8 mouse cellular contexts compared by ENCODE assay signal in the genomic region with DNA sequence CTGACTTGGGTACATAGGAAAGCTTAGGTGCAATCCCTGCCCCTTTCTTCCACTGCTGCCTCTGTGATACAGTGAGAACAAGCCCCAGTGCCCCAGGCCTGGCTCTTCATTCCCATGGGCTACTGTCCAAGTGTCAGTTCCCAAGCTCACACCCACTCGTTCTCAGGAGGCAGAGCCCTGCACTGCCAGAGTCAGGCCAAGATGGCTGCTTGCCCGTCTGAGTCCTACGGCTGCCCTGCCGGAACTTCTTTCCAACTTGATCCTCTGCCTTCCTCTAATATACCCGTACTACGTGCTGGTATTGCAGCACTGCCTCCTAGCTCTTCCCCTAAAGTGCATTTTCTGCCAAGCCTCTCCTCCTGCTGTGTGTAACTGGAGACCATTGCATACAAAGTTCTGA.
A peak's percentile ranks its signal among the peaks of the same experiment; 100 is the strongest.
DNase-seq lines count a peak whose midpoint lies in the region; ATAC-seq and TF ChIP-seq lines count a peak whose summit lies in the region.

No protein-coding gene starts in this region.

- H3K36me3 ChIP-seq in forebrain, embryonic 14.5 days (ENCODE audit: control insufficient read depth, insufficient read depth, low read length), result no peaks in the 10 kb centered on the region
- H3K36me3 ChIP-seq in forebrain, embryonic 10.5 days (replicated peaks), result no peaks in the 10 kb centered on the region
- H3K36me3 ChIP-seq in heart, postnatal 0 days (replicated peaks; ENCODE audit: control insufficient read depth, insufficient read depth, low read length), result no peaks in the 10 kb centered on the region
- H3K36me3 ChIP-seq in kidney, embryonic 16.5 days (ENCODE audit: insufficient read depth, low read length), result no peaks in the 10 kb centered on the region

- peak; percentile 35 for DNase-seq in forebrain, embryonic 14.5 days (ENCODE audit: low spot score)
- DNase-seq in forebrain, embryonic 10.5 days (ENCODE audit: extremely low spot score, low spot score), result no peak
- DNase-seq in urinary bladder, postnatal 14 days (ENCODE audit: low spot score), result peak; percentile 52
- no peak for DNase-seq in urinary bladder, postnatal 25 days (ENCODE audit: low spot score)
- peak; percentile 66 for DNase-seq in heart, postnatal 0 days (ENCODE audit: low spot score)
- no peak for DNase-seq in MN1 (ENCODE audit: low spot score)

- no peak for TF ChIP-seq CTCF in heart, postnatal 0 days (IDR thresholded peaks at IDR 0.05; ENCODE audit: low read depth)

- no peaks in the 10 kb centered on the region for H3K27me3 ChIP-seq in forebrain, embryonic 14.5 days (replicated peaks; ENCODE audit: control insufficient read depth, insufficient read depth, low read length)
- no peaks in the 10 kb centered on the region for H3K27me3 ChIP-seq in forebrain, embryonic 10.5 days (ENCODE audit: poor library complexity, severe bottlenecking)
- no peaks in the 10 kb centered on the region for H3K27me3 ChIP-seq in heart, postnatal 0 days (ENCODE audit: control insufficient read depth, insufficient read depth, low read length)
- H3K27me3 ChIP-seq in kidney, embryonic 16.5 days (ENCODE audit: insufficient read depth, low read length), result no peaks in the 10 kb centered on the region

- H3K27ac ChIP-seq in forebrain, embryonic 14.5 days (ENCODE audit: low read depth, low read length), result no peak overlapping the region
- H3K27ac ChIP-seq in forebrain, embryonic 10.5 days, result no peak overlapping the region
- H3K27ac ChIP-seq in heart, postnatal 0 days (ENCODE audit: low read depth), result peak overlapping the region; percentile 92
- H3K27ac ChIP-seq in kidney, embryonic 16.5 days (ENCODE audit: low read length), result no peak overlapping the region

- no peak for TF ChIP-seq EP300 in heart, postnatal 0 days (IDR thresholded peaks at IDR 0.05; ENCODE audit: low read depth)

- H3K4me1 ChIP-seq in forebrain, embryonic 14.5 days (ENCODE audit: control insufficient read depth, insufficient read depth, low read length), result peaks cover 3% of the 10 kb centered on the region; the same call in 1 of the 2 replicates
- peaks cover 11% of the 10 kb centered on the region for H3K4me1 ChIP-seq in forebrain, embryonic 10.5 days
- H3K4me1 ChIP-seq in heart, postnatal 0 days (ENCODE audit: control insufficient read depth, insufficient read depth), result peaks cover 41% of the 10 kb centered on the region
- no peaks in the 10 kb centered on the region for H3K4me1 ChIP-seq in kidney, embryonic 16.5 days (ENCODE audit: insufficient read depth, low read length)

- no peaks in the 10 kb centered on the region for H3K9me3 ChIP-seq in forebrain, embryonic 14.5 days (replicated peaks; ENCODE audit: control insufficient read depth, low read length)
- no peaks in the 10 kb centered on the region for H3K9me3 ChIP-seq in forebrain, embryonic 10.5 days
- H3K9me3 ChIP-seq in heart, postnatal 0 days (replicated peaks; ENCODE audit: control insufficient read depth, low read length), result no peaks in the 10 kb centered on the region
- no peaks in the 10 kb centered on the region for H3K9me3 ChIP-seq in kidney, embryonic 16.5 days (ENCODE audit: low read length)

- H3K4me3 ChIP-seq in forebrain, embryonic 14.5 days (ENCODE audit: low read depth, low read length), result no peak overlapping the region
- H3K4me3 ChIP-seq in forebrain, embryonic 10.5 days, result no peak overlapping the region
- no peak overlapping the region for H3K4me3 ChIP-seq in heart, postnatal 0 days (ENCODE audit: low read depth, low read length)
- no peak overlapping the region for H3K4me3 ChIP-seq in kidney, embryonic 16.5 days (ENCODE audit: low read length)

- peak; percentile 26; the same call in 1 of the 2 replicates for ATAC-seq in forebrain, embryonic 14.5 days
- ATAC-seq in heart, postnatal 0 days (ENCODE audit: insufficient read depth, low read depth), result peak; percentile 55
- ATAC-seq in kidney, embryonic 16.5 days (ENCODE audit: low FRiP score, low TSS enrichment), result no peak
- no peak for ATAC-seq in megakaryocyte-erythroid progenitor cell, adult 5-6 weeks (replicated peaks; ENCODE audit: low FRiP score, low TSS enrichment, poor library complexity, severe bottlenecking)

- H3K4me2 ChIP-seq in forebrain, embryonic 14.5 days (ENCODE audit: low read length), result no peak overlapping the region
- H3K4me2 ChIP-seq in heart, postnatal 0 days (ENCODE audit: low read depth, low read length), result no peak overlapping the region
- no peak overlapping the region for H3K4me2 ChIP-seq in kidney, embryonic 16.5 days (replicated peaks; ENCODE audit: low read depth, low read length)

- WGBS in forebrain, embryonic 14.5 days, result 81% methylated on average over 6 of the region's 6 CpGs
- WGBS in forebrain, embryonic 10.5 days, result 89% methylated on average over 6 of the region's 6 CpGs
- 26% methylated on average over 6 of the region's 6 CpGs for WGBS in heart, postnatal 0 days
- 69% methylated on average over 6 of the region's 6 CpGs for WGBS in kidney, embryonic 16.5 days

- H3K9ac ChIP-seq in forebrain, embryonic 14.5 days (ENCODE audit: low read length), result no peak overlapping the region
- H3K9ac ChIP-seq in heart, postnatal 0 days (replicated peaks; ENCODE audit: low read depth, low read length), result no peak overlapping the region
- no peak overlapping the region for H3K9ac ChIP-seq in kidney, embryonic 16.5 days (replicated peaks; ENCODE audit: low read length)

Comparison
In these comparisons a context has a peak if more than half of its experiments do, and no peak if none do; other contexts are left out.
1. DNase-seq: peak in forebrain, embryonic 14.5 days (single experiment), urinary bladder, postnatal 14 days (single experiment) and heart, postnatal 0 days (single experiment); none in forebrain, embryonic 10.5 days (single experiment), urinary bladder, postnatal 25 days (single experiment) and MN1 (single experiment).
2. ATAC-seq: peak in forebrain, embryonic 14.5 days (single experiment) and heart, postnatal 0 days (single experiment); none in kidney, embryonic 16.5 days (single experiment) and megakaryocyte-erythroid progenitor cell, adult 5-6 weeks (single experiment).